Mouse (Mus musculus) 416B (cell line): ENCODE measurements around the gene Plvap.

ENCODE experiments used
- DNase-seq: peaks from one replicate; pipeline ENCODE4 v3.0.0; 2011; ENCODE audit warnings: low read depth

The Plvap gene

GRCm38 (mm10) chr8:71526272-71526671, 14.7 kb upstream of the Plvap start:
- DNase-seq, result no peak

DNA sequence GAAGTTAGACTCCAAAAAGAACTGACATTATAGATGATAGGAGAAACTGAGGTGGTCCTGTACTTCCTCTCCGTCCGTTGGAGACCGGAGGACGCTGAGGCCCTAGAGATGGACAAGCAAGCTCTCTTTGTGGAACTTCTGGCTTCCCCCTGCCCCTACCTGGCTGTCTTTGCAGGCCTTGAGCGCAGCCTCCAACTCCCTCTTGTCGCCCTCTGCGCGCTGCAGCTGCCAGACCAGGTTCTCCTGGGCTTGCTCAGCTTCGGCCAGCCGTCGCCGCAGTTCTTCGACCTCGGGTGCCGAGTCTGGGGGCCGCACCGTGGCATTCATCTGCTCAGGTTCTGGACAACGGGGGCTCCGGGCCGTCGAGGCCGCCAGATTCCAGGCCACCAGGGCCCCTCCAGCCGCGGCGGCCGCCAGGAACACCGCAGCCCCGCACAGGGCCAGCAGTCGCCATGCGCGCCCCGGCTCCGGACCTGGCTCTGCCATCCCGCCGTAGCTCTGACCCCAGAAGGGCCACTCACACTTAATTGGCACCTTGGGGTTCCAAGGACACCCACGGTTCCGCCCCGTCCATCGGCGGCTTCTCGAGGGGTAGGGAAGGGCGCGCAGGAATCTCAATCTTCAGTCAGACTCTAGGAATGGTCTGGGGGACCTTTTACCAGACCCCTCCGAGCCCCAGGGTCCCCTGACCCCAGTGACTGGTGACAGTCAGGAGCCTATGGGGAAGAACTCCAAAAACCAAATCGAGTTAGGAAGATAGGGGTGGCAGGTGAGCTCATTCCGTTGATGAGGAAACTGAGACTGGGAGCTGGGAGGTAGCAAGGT, 13.9 kb upstream of the Plvap start, which contains the start of gene Ccdc194:
TSS of gene Ccdc194 (minus strand) at position 486 of the 825 bp plus-strand sequence.
- no peak for DNase-seq

DNA sequence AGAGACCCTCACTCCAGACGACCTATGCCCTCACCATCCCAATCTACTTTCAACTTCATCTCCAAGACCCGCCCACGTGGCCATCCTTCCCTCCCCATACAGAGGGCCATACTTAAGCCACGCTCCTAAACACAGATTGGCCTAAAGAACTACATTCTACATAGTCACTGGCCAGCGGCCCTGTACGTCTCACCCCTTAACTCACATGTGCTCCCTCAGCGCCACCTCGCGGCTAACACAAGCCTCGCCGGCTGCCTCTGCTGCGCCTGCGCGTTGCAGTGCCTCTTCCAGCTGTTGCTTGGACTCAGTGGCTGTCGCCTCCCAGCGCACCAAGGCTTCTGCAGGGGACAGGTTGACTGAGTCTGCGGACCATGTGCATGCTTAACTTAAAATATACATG, 10.1 kb upstream of the Plvap start:
- DNase-seq, result peak; percentile 98

DNA sequence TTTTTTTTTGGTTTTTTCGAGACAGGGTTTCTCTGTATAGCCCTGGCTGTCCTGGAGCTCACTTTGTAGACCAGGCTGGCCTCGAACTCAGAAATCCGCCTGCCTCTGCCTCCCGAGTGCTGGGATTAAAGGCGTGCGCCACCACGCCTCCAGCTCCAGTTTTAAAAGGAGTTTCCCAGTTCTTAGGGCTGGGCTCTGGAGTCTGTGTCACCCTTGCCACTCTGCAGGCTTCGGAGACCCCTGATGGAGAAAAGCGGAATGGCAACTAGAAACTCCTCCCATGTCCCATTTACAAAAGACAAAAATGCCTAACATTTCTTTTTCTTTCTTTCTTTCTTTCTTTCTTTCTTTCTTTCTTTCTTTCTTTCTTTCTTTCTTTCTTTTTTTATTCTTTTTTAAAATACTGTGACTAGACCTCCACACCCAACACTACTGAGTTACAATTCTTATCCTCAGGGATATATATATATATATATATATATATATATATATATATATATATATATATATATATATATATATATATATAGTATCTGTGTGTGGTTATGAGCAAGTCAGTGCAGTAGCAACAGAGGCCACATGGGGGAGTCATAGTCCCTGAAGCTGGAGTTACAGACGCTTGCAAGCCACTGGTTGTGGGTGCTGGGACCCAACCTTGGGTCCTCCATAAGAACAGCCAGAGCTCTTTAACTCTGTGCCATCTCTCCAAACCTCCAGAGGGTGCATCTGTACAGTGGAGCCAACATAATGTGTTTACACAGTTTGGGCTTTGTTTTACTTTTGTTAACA, 7.7 kb upstream of the Plvap start:
- peak; percentile 85 for DNase-seq

- no peak for DNase-seq
Measured at GRCm38 (mm10) chr8:71516786-71517185, 5.2 kb upstream of the Plvap start.

GRCm38 (mm10) chr8:71515043-71515442, 3.5 kb upstream of the Plvap start:
- DNase-seq, result peak; percentile 54

DNA sequence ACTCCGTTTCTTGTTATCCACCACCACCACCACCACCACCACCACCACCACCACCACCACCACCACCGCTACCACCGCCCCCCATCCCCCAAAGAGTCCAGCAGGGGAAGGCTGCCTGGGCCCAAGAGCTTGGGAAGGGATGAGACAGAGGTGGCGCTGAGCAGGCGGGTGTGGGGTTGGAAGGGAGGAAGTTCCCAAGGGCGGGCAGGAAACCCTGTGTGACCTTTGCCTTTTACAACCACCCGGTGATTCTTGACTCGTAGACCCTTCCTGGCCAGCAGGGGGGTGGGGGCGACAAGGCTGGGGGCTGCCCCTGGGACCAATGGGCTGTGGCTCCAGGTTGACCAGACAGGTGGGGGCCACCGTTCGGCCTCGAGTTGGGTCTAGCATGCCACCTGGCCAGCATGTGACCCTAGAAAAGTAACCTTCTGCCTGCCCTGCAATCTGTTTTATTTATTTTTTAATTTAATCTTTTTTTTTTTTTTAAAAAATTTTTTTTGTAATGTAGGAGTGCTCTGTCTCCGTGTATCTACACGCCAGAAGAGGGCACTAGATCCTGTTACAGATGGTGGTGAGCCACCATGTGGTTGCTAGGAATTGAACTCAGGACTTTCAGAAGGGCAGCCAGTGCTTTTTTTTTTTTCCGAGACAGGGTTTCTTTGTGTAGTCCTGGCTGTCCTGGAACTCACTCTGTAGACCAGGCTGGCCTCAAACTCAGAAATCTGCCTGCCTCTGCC, 1.6 kb upstream of the Plvap start:
- peak; percentile 59 for DNase-seq

- DNase-seq, result no peak
Measured at GRCm38 (mm10) chr8:71509316-71509715, 2.2 kb downstream of the Plvap start.

DNA sequence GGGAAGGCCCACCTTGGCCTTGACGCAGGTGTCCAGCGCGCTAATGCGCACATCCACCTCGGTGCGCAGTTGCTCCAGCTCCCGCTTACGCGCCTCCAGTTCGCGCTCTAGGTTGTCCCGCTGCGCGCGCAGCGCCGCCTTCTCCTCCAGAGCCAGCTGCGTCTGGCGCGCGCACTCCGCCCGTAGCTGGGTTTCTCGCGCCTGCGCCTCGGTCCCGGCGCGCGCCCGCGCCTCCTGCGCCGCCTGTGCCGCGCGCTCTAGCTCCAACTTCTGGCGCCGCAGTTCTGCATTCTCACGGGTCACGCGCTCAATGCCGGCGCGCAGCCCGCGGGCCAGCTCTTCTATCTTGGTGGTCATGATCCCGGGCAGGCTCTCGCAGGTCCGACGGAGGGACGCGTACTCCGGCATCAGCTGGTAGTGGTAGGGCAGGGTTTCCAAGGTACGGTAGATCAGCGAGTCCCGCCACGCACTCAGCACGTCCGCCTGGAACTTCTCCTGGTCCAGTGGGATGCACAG, 3.9 kb downstream of the Plvap start:
- DNase-seq, result no peak

DNA sequence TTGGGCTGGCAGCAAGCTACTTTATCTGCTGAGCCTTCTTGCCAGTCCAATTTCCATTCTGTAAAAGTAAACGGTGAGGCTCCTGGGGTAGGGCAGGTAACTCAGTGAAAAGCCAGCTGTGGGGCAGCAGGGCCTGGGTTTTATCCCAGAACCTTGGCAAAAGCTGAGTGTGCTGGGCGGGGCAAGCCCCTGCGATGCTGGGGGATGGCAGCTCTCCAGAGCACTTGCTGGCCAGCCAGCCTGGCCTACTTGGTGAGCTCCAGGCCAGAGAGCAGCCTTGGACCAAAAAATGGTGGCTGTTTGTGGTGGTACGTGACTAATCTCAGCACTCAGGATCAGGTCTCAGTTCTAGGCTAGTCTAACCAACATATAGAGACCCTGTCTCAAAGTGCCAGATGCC, 5.6 kb downstream of the Plvap start:
- DNase-seq, result no peak

DNA sequence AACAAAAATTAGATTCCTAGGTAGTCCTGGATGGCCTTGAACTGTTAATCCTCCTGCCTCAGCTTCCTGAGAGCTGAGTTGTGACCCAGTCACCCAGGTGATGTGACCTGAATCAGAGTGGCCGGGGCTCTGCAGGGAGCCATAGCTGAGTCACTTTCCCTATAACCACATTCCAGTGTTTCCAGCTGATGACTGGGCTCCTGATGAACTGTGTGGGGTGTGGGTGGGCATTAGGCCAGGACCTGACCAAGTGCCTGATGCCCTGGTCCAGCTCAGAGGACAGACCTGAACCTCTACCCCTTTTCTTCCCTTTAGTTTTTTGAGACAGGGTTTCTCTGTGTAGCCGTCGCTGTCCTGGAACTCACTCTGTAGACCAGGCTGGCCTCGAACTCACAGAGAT, 6.2 kb downstream of the Plvap start:
- DNase-seq, result peak; percentile 21

- DNase-seq, result no peak
Measured at GRCm38 (mm10) chr8:71504349-71504748, 7.2 kb downstream of the Plvap start.

DNA sequence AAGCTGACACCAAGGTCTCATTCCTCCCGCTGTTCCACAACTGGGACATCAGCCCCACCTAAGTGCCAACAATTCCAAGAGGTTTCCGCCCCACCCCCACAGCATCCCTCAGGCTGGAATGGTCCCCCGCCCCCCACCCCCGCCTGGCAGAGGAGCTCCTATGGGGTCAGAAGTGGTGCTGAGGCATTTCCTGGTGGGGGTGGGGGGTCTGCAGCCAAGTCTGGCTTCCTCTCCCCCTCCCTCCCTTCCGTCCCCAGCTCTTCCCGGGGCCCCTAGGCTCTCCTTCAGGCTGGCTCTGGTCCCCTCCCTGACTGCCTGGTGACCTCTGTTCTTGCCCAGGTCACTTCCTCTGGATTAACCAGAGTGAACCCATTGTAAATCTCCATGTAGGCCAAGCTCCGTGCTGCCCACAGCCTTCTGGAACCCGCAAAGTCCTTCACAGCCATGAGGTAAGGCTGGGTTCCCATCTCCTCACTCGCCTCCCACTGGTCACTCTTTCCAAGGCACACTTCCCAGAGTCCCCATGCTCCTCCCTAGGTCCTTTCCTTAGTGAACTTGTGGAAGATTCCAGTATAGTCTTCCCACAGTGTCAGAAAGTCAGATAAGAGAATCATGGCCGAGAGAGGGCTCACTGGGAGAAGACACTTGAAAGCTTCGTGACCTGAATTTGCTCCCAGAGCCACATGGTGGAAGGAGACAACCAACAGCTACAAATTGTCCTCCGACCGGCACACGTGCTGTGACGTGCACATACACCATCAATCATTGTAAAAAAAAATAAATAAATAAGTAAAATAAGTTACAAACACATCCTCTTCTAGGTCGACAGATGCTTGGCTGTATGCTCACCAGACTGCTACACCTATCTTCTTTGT, 12.5 kb downstream of the Plvap start:
- no peak for DNase-seq

- DNase-seq, result no peak
Measured at GRCm38 (mm10) chr8:71497881-71498501, 13.6 kb downstream of the Plvap start.

DNA sequence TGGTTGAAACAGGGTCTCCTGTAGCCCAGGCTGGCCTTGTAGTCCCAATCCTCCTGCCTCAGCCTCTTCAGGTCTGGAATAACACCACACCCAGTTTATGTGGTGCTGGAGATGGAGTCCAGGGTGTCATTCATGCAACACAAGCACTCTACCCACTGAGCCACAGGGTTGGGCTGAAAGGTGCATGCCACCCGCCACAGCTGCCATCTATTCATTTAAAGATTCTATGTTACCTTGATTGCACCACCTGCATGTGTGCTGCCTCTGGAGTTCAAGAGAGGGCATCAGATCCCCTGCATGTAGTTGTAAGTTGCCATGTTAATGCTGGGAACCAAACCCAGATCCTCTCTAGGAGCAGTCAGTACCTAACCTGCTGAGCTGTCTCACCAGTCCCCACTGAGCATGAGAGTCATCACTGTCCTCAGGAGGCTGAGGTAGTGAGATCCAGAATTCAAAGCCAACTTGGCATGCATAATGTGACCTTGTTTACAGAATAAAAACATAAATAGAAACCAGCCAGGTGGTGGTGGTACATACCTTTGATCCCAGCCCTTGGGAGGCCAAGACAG, 14.4 kb downstream of the Plvap start:
- no peak for DNase-seq

DNA sequence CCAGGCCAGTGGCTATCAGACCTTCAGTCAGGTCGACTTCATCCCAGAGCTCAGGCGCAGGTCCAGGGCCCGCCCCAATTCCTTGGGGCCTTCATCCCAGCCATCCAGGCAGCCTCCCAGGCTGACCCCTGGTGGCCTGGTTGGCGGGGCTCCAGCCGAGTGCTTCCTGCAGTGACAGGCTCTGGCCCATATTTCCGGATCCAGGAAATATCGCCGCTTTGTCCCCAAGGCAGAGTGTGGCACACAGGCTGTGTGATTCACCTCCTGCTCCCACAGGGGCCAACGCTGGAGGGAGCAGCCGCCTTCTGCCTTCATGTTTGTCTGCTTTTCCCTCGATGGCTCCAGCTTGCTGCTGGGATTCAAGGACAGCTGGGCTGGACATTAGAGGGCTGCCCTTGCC, 15.1 kb downstream of the Plvap start:
- DNase-seq, result peak; percentile 60

- DNase-seq, result no peak
Measured at GRCm38 (mm10) chr8:71495811-71496210, 15.7 kb downstream of the Plvap start.

- peak; percentile 88 for DNase-seq
Measured at GRCm38 (mm10) chr8:71495039-71495438, 16.5 kb downstream of the Plvap start.

GRCm38 (mm10) chr8:71488454-71488853, 23.1 kb downstream of the Plvap start:
- DNase-seq, result peak; percentile 98

DNA sequence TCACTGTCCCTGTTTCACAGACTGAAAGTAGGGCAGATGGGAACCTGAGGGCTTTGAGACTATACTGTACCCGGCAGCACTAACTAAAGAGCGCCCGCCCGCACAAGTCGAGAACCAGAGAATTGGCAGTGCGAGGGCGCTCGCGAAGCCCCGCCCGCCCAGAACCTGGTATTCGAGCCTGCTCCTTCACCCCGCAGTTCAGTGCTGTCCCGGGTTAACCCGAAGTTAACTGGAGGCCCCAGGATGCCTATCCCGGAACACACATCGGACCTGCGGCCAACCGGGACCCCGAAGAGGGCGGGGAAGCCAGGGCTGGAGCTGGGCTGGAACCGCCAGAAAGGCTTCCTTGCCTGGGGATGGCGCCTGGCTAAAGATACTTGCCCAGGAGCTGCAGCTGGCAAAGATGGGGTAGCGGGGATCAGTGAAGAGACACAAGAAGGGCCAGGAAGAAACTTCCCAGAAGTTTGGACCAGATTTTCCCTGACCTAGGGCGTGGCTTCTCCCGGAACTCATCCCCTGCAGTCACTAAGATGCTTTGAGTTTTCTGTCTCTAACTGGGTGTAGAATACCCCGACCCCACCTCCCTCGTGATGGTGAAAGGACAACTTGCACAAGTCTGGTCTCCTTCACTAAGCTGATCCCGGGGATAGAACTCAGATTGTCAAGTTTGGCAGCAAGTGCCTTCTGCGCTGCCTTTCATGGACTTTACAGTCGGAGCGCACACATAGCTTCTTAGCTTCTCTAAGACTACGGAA, 23.7 kb downstream of the Plvap start, which contains the start of gene Gtpbp3:
TSS of gene Gtpbp3 (plus strand) at position 413 of the 755 bp plus-strand sequence.
- peak; percentile 85 for DNase-seq
